Mouse (Mus musculus) cortical plate, adult 2 months (tissue): Measurements from ENCODE around the gene Olfr630.

Experiments
- CTCF ChIP-seq: fragments of 200-500 bp; IDR thresholded peaks from 2 replicates; pipeline ENCODE4 v1.5.1; 2011; ENCODE audit warnings: mild to moderate bottlenecking, control low read depth, low read length; ENCODE audit not compliant: insufficient read depth; ENCODE audit errors: extremely low read depth
- POLR2A ChIP-seq: fragments of 200-500 bp; IDR thresholded peaks from 2 replicates; pipeline ENCODE4 v1.6.1; 2011; ENCODE audit warnings: mild to moderate bottlenecking, low read length, control low read depth; ENCODE audit not compliant: insufficient read depth; ENCODE audit errors: extremely low read depth

- TF ChIP-seq POLR2A = no peak
- no peak for TF ChIP-seq CTCF
Observed at GRCm38 (mm10) chr7:103730074-103730473, 27.1 kb downstream of the Olfr630 start, which contains the start of gene Olfr628.
